Mouse (Mus musculus) lung, adult 18-20 months (tissue): Measurements from ENCODE around the gene Wwp2.

Experiments used
- DNase-seq, 2 experiments: peaks; one replicate each; pipeline ENCODE4 v3.0.0; 2022; ENCODE audit warnings: mixed read lengths in 2 of 2

The Wwp2 gene

DNA sequence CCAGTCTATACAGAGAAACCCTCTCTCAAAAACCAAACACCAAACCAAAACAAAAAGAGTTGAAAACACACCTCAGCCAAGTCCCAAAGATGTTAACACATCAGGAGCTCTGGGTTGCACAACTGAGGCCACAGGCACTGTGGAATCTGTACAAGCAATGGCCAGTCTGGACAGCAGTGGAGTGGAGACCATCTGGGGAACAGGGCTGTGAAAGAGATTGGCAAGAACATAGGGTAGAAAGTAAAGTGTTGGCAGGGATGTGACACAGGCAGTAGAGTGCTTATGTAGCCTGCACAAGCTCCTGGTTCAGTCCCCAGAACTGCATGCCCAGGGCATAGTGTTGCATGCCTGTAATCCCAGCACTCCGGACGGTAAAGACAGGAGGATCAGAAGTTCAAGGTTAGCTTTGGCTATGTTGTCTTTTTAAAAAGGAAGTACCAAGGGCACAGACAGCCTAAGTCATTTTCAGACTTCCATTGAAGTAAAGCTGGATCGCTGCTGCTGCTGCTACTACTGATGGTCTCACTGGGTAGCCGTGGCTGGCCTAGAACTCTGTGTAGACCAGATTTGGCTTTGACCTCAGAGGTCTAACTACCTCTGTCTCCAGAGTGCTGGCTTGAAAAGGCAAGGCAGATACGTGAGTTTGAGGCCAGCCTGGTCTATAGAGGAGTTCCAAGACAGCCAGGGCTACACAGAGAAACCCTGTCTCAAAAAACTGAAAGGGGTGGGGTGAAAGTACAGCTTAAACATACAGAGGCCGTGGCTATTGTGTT lies 79.0 kb downstream of the Wwp2 start:
- peak in 1 of 2 experiments; percentile 30 for DNase-seq

GRCm38 (mm10) chr8:107518726-107519125 lies 82.6 kb downstream of the Wwp2 start:
- DNase-seq: no peak

GRCm38 (mm10) chr8:107519860-107520259 lies 83.7 kb downstream of the Wwp2 start:
- DNase-seq: peak in 1 of 2 experiments; percentile 33

- DNase-seq: no peak
Observed at GRCm38 (mm10) chr8:107521788-107522554, 85.8 kb downstream of the Wwp2 start.

DNA sequence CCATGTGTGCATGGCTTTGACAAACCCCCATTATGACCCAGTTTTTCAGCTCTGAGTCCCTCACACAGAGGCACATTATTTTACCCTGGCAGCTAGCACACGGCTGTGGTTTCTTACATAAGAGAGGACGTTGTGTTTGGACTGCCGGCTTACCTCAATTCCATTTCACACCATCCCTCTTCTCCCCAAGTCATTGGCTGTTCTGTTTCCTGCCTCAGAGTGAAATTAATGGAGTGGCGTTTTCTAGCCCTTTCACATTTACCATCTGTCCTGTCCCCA lies 86.3 kb downstream of the Wwp2 start:
- DNase-seq: no peak

DNA sequence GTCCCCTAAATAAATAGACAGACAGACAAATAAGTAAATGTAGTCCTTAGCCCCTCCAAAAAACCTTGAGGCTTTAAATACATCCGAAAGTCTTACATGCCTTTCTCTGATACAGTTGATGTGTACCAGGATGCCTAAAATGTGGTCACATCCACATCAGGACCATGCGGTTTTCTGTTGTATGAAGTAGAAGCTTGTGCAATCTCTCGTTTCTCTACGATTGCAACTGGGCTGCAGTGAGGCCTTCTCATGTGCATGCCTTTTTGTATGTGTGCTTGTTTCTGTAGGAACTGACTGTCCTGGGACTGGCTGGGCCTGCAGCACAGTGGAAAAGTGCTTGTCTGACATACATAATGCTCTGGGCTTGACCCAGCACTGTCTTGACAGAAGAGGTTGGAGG lies 88.4 kb downstream of the Wwp2 start:
- no peak for DNase-seq

- DNase-seq: no peak
Observed at GRCm38 (mm10) chr8:107528786-107529185, 92.6 kb downstream of the Wwp2 start.

GRCm38 (mm10) chr8:107537472-107537871 lies 101.3 kb downstream of the Wwp2 start:
- no peak for DNase-seq

- no peak for DNase-seq
Observed at GRCm38 (mm10) chr8:107540623-107541022, 104.5 kb downstream of the Wwp2 start.

GRCm38 (mm10) chr8:107541369-107541768 lies 105.2 kb downstream of the Wwp2 start:
- DNase-seq: no peak

GRCm38 (mm10) chr8:107542151-107542550 lies 106.0 kb downstream of the Wwp2 start:
- no peak for DNase-seq

GRCm38 (mm10) chr8:107543714-107544113 lies 107.5 kb downstream of the Wwp2 start:
- no peak for DNase-seq

DNA sequence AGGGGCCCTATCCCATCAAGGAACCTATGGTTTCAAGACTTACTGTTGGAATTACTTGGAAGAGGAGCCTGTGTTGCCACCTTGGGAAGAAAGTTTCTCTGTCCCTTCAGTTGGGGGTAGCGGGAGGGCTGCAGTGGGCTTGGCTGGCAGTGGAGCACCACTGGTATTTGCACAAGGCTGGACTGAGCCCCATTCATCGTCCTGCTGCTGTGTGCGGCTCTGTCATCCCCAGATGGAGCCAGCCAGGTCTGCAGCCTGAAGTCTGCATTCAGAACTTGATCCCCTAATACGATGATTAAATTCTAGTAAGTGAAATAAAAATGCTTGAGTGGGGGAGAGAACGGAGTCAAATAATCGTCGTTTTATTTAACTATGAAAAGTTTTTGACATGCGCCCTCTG lies 108.0 kb downstream of the Wwp2 start:
- no peak for DNase-seq

- DNase-seq: peak in 1 of 2 experiments; percentile 25
Observed at GRCm38 (mm10) chr8:107544651-107545174, 108.5 kb downstream of the Wwp2 start.

GRCm38 (mm10) chr8:107545621-107546152 lies 109.5 kb downstream of the Wwp2 start:
- no peak for DNase-seq

GRCm38 (mm10) chr8:107546154-107546553 lies 110.0 kb downstream of the Wwp2 start:
- no peak for DNase-seq

GRCm38 (mm10) chr8:107546817-107547216 lies 110.7 kb downstream of the Wwp2 start:
- DNase-seq: no peak

- peak in 1 of 2 experiments; percentile 15 for DNase-seq
Observed at GRCm38 (mm10) chr8:107552234-107552633, 116.1 kb downstream of the Wwp2 start.

GRCm38 (mm10) chr8:107555231-107555630 lies 119.1 kb downstream of the Wwp2 start:
- DNase-seq: no peak

GRCm38 (mm10) chr8:107556511-107556936 lies 120.4 kb downstream of the Wwp2 start:
- no peak for DNase-seq

GRCm38 (mm10) chr8:107560820-107561536 lies 124.8 kb downstream of the Wwp2 start:
- no peak for DNase-seq

GRCm38 (mm10) chr8:107562164-107562563 lies 126.0 kb downstream of the Wwp2 start:
- DNase-seq: no peak

GRCm38 (mm10) chr8:107571046-107571445 lies 134.9 kb downstream of the Wwp2 start:
- DNase-seq: no peak
